Mouse (Mus musculus): ENCODE data around the gene Camkk2. TPM values are rescaled to one million over a fixed set of nuclear protein-coding genes. Genes with fewer than 3 reads are reported as not detected.

Camkk2 gene
- polyA plus RNA-seq, 1 experiment from 2014 or later: 18.5 TPM

GRCm38 (mm10) chr5:122700837-122701212 is 78.4 kb downstream of the Camkk2 start:
- Histone ChIP-seq H3K4me1 (ENCODE audit: control insufficient read depth, insufficient read depth, low read length) (no peaks in the 10 kb centered on the region), H3K9me3 (ENCODE audit: control insufficient read depth, low read length) (no peaks in the 10 kb centered on the region), H3K4me3 (ENCODE audit: low read depth, low read length) (no peak overlapping the region), H3K36me3 (ENCODE audit: control insufficient read depth, insufficient read depth, low read length) (no peaks in the 10 kb centered on the region), H3K9ac (ENCODE audit: low read length) (no peak overlapping the region), H3K27ac (ENCODE audit: low read depth, low read length) (no peak overlapping the region), H3K27me3 (ENCODE audit: control insufficient read depth, insufficient read depth, low read length) (no peaks in the 10 kb centered on the region), H3K4me2 (no peak overlapping the region)
- 78% methylated on average over 5 of the region's 5 CpGs for WGBS
- no peak for ATAC-seq (ENCODE audit: low FRiP score)
- DNase-seq (ENCODE audit: low spot score, missing footprints): no peak

GRCm38 (mm10) chr5:122700109-122700836 is 78.9 kb downstream of the Camkk2 start:
- 90% methylated on average over 12 of the region's 12 CpGs for WGBS

GRCm38 (mm10) chr5:122698701-122699060 is 80.5 kb downstream of the Camkk2 start:
- no peaks in the 10 kb centered on the region for H3K36me3 ChIP-seq (ENCODE audit: control insufficient read depth, insufficient read depth, low read length)
- H3K4me2 ChIP-seq: no peak overlapping the region
- DNase-seq (ENCODE audit: low spot score, missing footprints) (no peak), ATAC-seq (ENCODE audit: low FRiP score) (no peak)
- H3K9me3 ChIP-seq (ENCODE audit: control insufficient read depth, low read length): no peaks in the 10 kb centered on the region
- H3K4me3 ChIP-seq (ENCODE audit: low read depth, low read length): no peak overlapping the region
- H3K9ac ChIP-seq (ENCODE audit: low read length): no peak overlapping the region
- H3K27ac ChIP-seq (ENCODE audit: low read depth, low read length): no peak overlapping the region
- H3K27me3 ChIP-seq (ENCODE audit: control insufficient read depth, insufficient read depth, low read length): no peaks in the 10 kb centered on the region
- H3K4me1 ChIP-seq (ENCODE audit: control insufficient read depth, insufficient read depth, low read length): peaks cover 2% of the 10 kb centered on the region; the same call in 1 of the 2 replicates
- WGBS: 81% methylated on average over 9 of the region's 9 CpGs

More at GRCm38 (mm10) chr5:122700109-122700836, 78.9 kb downstream of the Camkk2 start:
- H3K27me3 ChIP-seq (ENCODE audit: control insufficient read depth, insufficient read depth, low read length): no peaks in the 10 kb centered on the region
- no peak overlapping the region for H3K4me2 ChIP-seq
- no peaks in the 10 kb centered on the region for H3K36me3 ChIP-seq (ENCODE audit: control insufficient read depth, insufficient read depth, low read length)
- no peak overlapping the region for H3K9ac ChIP-seq (ENCODE audit: low read length)
- no peak overlapping the region for H3K27ac ChIP-seq (ENCODE audit: low read depth, low read length)
- no peak for ATAC-seq (ENCODE audit: low FRiP score)
- DNase-seq (ENCODE audit: low spot score, missing footprints): no peak
- H3K9me3 ChIP-seq (ENCODE audit: control insufficient read depth, low read length): no peaks in the 10 kb centered on the region
- H3K4me1 ChIP-seq (ENCODE audit: control insufficient read depth, insufficient read depth, low read length): no peaks in the 10 kb centered on the region
- no peak overlapping the region for H3K4me3 ChIP-seq (ENCODE audit: low read depth, low read length)

GRCm38 (mm10) chr5:122698041-122698700 is 81.0 kb downstream of the Camkk2 start:
- no peak for DNase-seq (ENCODE audit: low spot score, missing footprints)
- no peak for ATAC-seq (ENCODE audit: low FRiP score)
- Histone ChIP-seq H3K27me3 (ENCODE audit: control insufficient read depth, insufficient read depth, low read length) (no peaks in the 10 kb centered on the region), H3K27ac (ENCODE audit: low read depth, low read length) (no peak overlapping the region), H3K4me1 (ENCODE audit: control insufficient read depth, insufficient read depth, low read length) (peaks cover 7% of the 10 kb centered on the region; the same call in 1 of the 2 replicates), H3K4me2 (no peak overlapping the region), H3K9ac (ENCODE audit: low read length) (no peak overlapping the region), H3K9me3 (ENCODE audit: control insufficient read depth, low read length) (no peaks in the 10 kb centered on the region), H3K4me3 (ENCODE audit: low read depth, low read length) (no peak overlapping the region), H3K36me3 (ENCODE audit: control insufficient read depth, insufficient read depth, low read length) (no peaks in the 10 kb centered on the region)
- 89% methylated on average over 10 of the region's 10 CpGs for WGBS

GRCm38 (mm10) chr5:122695516-122695915 is 83.7 kb downstream of the Camkk2 start:
- Histone ChIP-seq H3K9ac (ENCODE audit: low read length) (no peak overlapping the region), H3K9me3 (ENCODE audit: control insufficient read depth, low read length) (no peaks in the 10 kb centered on the region), H3K36me3 (ENCODE audit: control insufficient read depth, insufficient read depth, low read length) (no peaks in the 10 kb centered on the region), H3K27ac (ENCODE audit: low read depth, low read length) (no peak overlapping the region), H3K4me2 (no peak overlapping the region), H3K4me1 (ENCODE audit: control insufficient read depth, insufficient read depth, low read length) (peaks cover 8% of the 10 kb centered on the region; the same call in 1 of the 2 replicates), H3K27me3 (ENCODE audit: control insufficient read depth, insufficient read depth, low read length) (no peaks in the 10 kb centered on the region), H3K4me3 (ENCODE audit: low read depth, low read length) (no peak overlapping the region)
- 91% methylated on average over 8 of the region's 8 CpGs for WGBS
- DNase-seq (ENCODE audit: low spot score, missing footprints): no peak
- no peak for ATAC-seq (ENCODE audit: low FRiP score)

- H3K27me3 ChIP-seq (ENCODE audit: control insufficient read depth, insufficient read depth, low read length): no peaks in the 10 kb centered on the region
- H3K4me3 ChIP-seq (ENCODE audit: low read depth, low read length): no peak overlapping the region
- DNase-seq (ENCODE audit: low spot score, missing footprints): peak; percentile 91
- H3K4me2 ChIP-seq: no peak overlapping the region
- H3K9me3 ChIP-seq (ENCODE audit: control insufficient read depth, low read length): no peaks in the 10 kb centered on the region
- no peak overlapping the region for H3K9ac ChIP-seq (ENCODE audit: low read length)
- H3K4me1 ChIP-seq (ENCODE audit: control insufficient read depth, insufficient read depth, low read length): peaks cover 8% of the 10 kb centered on the region; the same call in 1 of the 2 replicates
- peak overlapping the region; percentile 52 for H3K27ac ChIP-seq (ENCODE audit: low read depth, low read length)
- no peaks in the 10 kb centered on the region for H3K36me3 ChIP-seq (ENCODE audit: control insufficient read depth, insufficient read depth, low read length)
- ATAC-seq (ENCODE audit: low FRiP score): peak; percentile 79
- 39% methylated on average over 13 of the region's 13 CpGs for WGBS
Measured at GRCm38 (mm10) chr5:122693431-122694207, 85.6 kb downstream of the Camkk2 start.

- Histone ChIP-seq H3K4me3 (ENCODE audit: low read depth, low read length) (no peak overlapping the region), H3K4me2 (no peak overlapping the region), H3K27ac (ENCODE audit: low read depth, low read length) (no peak overlapping the region), H3K9me3 (ENCODE audit: control insufficient read depth, low read length) (no peaks in the 10 kb centered on the region), H3K36me3 (ENCODE audit: control insufficient read depth, insufficient read depth, low read length) (no peaks in the 10 kb centered on the region), H3K4me1 (ENCODE audit: control insufficient read depth, insufficient read depth, low read length) (peaks cover 8% of the 10 kb centered on the region; the same call in 1 of the 2 replicates), H3K9ac (ENCODE audit: low read length) (no peak overlapping the region), H3K27me3 (ENCODE audit: control insufficient read depth, insufficient read depth, low read length) (no peaks in the 10 kb centered on the region)
- WGBS: 53% methylated on average over 6 of the region's 6 CpGs
- no peak for ATAC-seq (ENCODE audit: low FRiP score)
- DNase-seq (ENCODE audit: low spot score, missing footprints): no peak
Measured at GRCm38 (mm10) chr5:122690486-122690885, 88.7 kb downstream of the Camkk2 start.

- no peak for DNase-seq (ENCODE audit: low spot score, missing footprints)
- Histone ChIP-seq H3K4me1 (ENCODE audit: control insufficient read depth, insufficient read depth, low read length) (peaks cover 8% of the 10 kb centered on the region; the same call in 1 of the 2 replicates), H3K4me2 (no peak overlapping the region), H3K36me3 (ENCODE audit: control insufficient read depth, insufficient read depth, low read length) (no peaks in the 10 kb centered on the region), H3K9ac (ENCODE audit: low read length) (no peak overlapping the region), H3K27ac (ENCODE audit: low read depth, low read length) (no peak overlapping the region), H3K9me3 (ENCODE audit: control insufficient read depth, low read length) (no peaks in the 10 kb centered on the region), H3K27me3 (ENCODE audit: control insufficient read depth, insufficient read depth, low read length) (no peaks in the 10 kb centered on the region), H3K4me3 (ENCODE audit: low read depth, low read length) (no peak overlapping the region)
- ATAC-seq (ENCODE audit: low FRiP score): no peak
- 86% methylated on average over 7 of the region's 7 CpGs for WGBS
Measured at GRCm38 (mm10) chr5:122689153-122689552, 90.1 kb downstream of the Camkk2 start.

GRCm38 (mm10) chr5:122687391-122687790 is 91.8 kb downstream of the Camkk2 start:
- H3K27ac ChIP-seq (ENCODE audit: low read depth, low read length): no peak overlapping the region
- H3K9ac ChIP-seq (ENCODE audit: low read length): no peak overlapping the region
- WGBS: 87% methylated on average over 4 of the region's 4 CpGs
- no peaks in the 10 kb centered on the region for H3K27me3 ChIP-seq (ENCODE audit: control insufficient read depth, insufficient read depth, low read length)
- H3K9me3 ChIP-seq (ENCODE audit: control insufficient read depth, low read length): no peaks in the 10 kb centered on the region
- H3K4me2 ChIP-seq: no peak overlapping the region
- DNase-seq (ENCODE audit: low spot score, missing footprints): no peak
- no peaks in the 10 kb centered on the region for H3K4me1 ChIP-seq (ENCODE audit: control insufficient read depth, insufficient read depth, low read length)
- H3K36me3 ChIP-seq (ENCODE audit: control insufficient read depth, insufficient read depth, low read length): no peaks in the 10 kb centered on the region
- H3K4me3 ChIP-seq (ENCODE audit: low read depth, low read length): no peak overlapping the region
- no peak for ATAC-seq (ENCODE audit: low FRiP score)
